Mouse (Mus musculus) ES-E14 (cell line): ENCODE measurements around the gene Gxylt2.

Experiments
- CHD2 ChIP-seq: IDR thresholded peaks from 2 replicates; pipeline ENCODE4 v1.6.1; 2014; ENCODE audit warnings: mild to moderate bottlenecking, low read depth, low read length, inconsistent platforms
- HCFC1 ChIP-seq: IDR thresholded peaks from 2 replicates; pipeline ENCODE4 v1.6.1; 2012; ENCODE audit warnings: low read length, inconsistent platforms, borderline replicate concordance; ENCODE audit not compliant: insufficient read depth
- MAFK ChIP-seq: IDR thresholded peaks from 2 replicates; pipeline ENCODE4 v1.6.1; 2014; ENCODE audit warnings: mild to moderate bottlenecking, low read depth, low read length, inconsistent platforms; ENCODE audit not compliant: insufficient read depth
- ZC3H11A ChIP-seq: IDR thresholded peaks from 2 replicates; pipeline ENCODE4 v1.6.1; 2012; ENCODE audit warnings: low read depth, mild to moderate bottlenecking, inconsistent platforms, low read length, borderline replicate concordance

- no peak for TF ChIP-seq CHD2
- TF ChIP-seq MAFK: no peak
- TF ChIP-seq ZC3H11A: no peak
- TF ChIP-seq HCFC1: no peak
These were observed 83.2 kb downstream of the Gxylt2 start for GRCm38 (mm10) chr6:100787726-100788125.
